ENCODE assay signal across 21 mouse cellular contexts in genomic region chr7:54828751-54829150, GRCm38 (mm10). TPM values are rescaled to one million over a fixed set of nuclear protein-coding genes. Genes with fewer than 3 reads are reported as not detected.
"Had no signal": no experiment of that assay in that cellular context is flagged by ENCODE, and none has a peak within 500 bp of the region (broad histone marks: within the 10 kb centered on the region; RNA-seq: fewer than 3 reads in every experiment).

No protein-coding gene starts in this region.

- H3K9ac ChIP-seq: lung, embryonic 14.5 days; midbrain, embryonic 13.5 days; midbrain, embryonic 15.5 days; neural tube, embryonic 13.5 days; neural tube, embryonic 15.5 days had no signal

- H3K27me3 ChIP-seq: midbrain, embryonic 13.5 days; midbrain, embryonic 15.5 days; neural tube, embryonic 13.5 days; neural tube, embryonic 15.5 days had no signal

- H3K4me2 ChIP-seq: lung, embryonic 14.5 days; midbrain, embryonic 13.5 days; midbrain, embryonic 15.5 days; neural tube, embryonic 13.5 days; neural tube, embryonic 15.5 days had no signal

- H3K27ac ChIP-seq: midbrain, embryonic 10.5 days; midbrain, embryonic 13.5 days; midbrain, embryonic 15.5 days; neural tube, embryonic 13.5 days; neural tube, embryonic 15.5 days had no signal

- H3K36me3 ChIP-seq: midbrain, embryonic 10.5 days; midbrain, embryonic 13.5 days; midbrain, embryonic 15.5 days; neural tube, embryonic 13.5 days; neural tube, embryonic 15.5 days had no signal

- H3K4me3 ChIP-seq: midbrain, embryonic 10.5 days; midbrain, embryonic 13.5 days; midbrain, embryonic 15.5 days; myocyte; neural tube, embryonic 13.5 days; neural tube, embryonic 15.5 days had no signal

- H3K9me3 ChIP-seq: midbrain, embryonic 10.5 days; midbrain, embryonic 13.5 days; midbrain, embryonic 15.5 days; neural tube, embryonic 13.5 days; neural tube, embryonic 15.5 days had no signal

- DNase-seq: lung, adult 18-20 months; lung, embryonic 14.5 days; lung, postnatal 10 days; lung, postnatal 4 days; retina, postnatal 1 day; right cerebral cortex, adult 18-20 months; right cerebral cortex, postnatal 25 days; right cerebral cortex, postnatal 4 days; spleen, adult 18-20 months; thymus, adult 18-20 months; thymus, postnatal 14 days; thymus, postnatal 36 days had no signal

- ATAC-seq: midbrain, embryonic 13.5 days; midbrain, embryonic 15.5 days had no signal

- H3K4me1 ChIP-seq: midbrain, embryonic 10.5 days; midbrain, embryonic 13.5 days; midbrain, embryonic 15.5 days; neural tube, embryonic 13.5 days; neural tube, embryonic 15.5 days had no signal

RNA-seq across cellular contexts. Expression of gene Luzp2, which starts 6.5 kb away (rescaled TPM):
- total RNA-seq: megakaryocyte-erythroid progenitor cell, adult 5-6 weeks had no signal
- polyA plus RNA-seq: liver, embryonic 16.5 days; myocyte; small intestine, adult 2 months had no signal
